Mouse (Mus musculus): Measurements from ENCODE around the gene Plpp1. TPM values are rescaled to one million over a fixed set of nuclear protein-coding genes. Genes with fewer than 3 reads are reported as not detected.

Plpp1 gene
- polyA plus RNA-seq, 1 experiment from 2014 or later, result 41.3 TPM

GRCm38 (mm10) chr13:112785305-112785704, 15.3 kb upstream of the Plpp1 start:
- WGBS, result 77% methylated on average over 7 of the region's 7 CpGs

GRCm38 (mm10) chr13:112786142-112786541, 14.4 kb upstream of the Plpp1 start:
- no peaks in the 10 kb centered on the region for H3K9me3 ChIP-seq
- no peaks in the 10 kb centered on the region for H3K36me3 ChIP-seq
- H3K4me1 ChIP-seq, result no peaks in the 10 kb centered on the region
- H3K4me3 ChIP-seq, result no peak overlapping the region
- DNase-seq (ENCODE audit: low spot score), result no peak
- H3K27ac ChIP-seq, result no peak overlapping the region
- H3K27me3 ChIP-seq (ENCODE audit: insufficient read depth, poor library complexity, severe bottlenecking), result no peaks in the 10 kb centered on the region
- 77% methylated on average over 3 of the region's 3 CpGs for WGBS

More at GRCm38 (mm10) chr13:112785305-112785704, 15.3 kb upstream of the Plpp1 start:
- no peak for DNase-seq (ENCODE audit: low spot score)
- H3K27me3 ChIP-seq (ENCODE audit: insufficient read depth, poor library complexity, severe bottlenecking), result no peaks in the 10 kb centered on the region
- no peak overlapping the region for H3K4me3 ChIP-seq
- no peaks in the 10 kb centered on the region for H3K36me3 ChIP-seq
- H3K9me3 ChIP-seq, result no peaks in the 10 kb centered on the region
- H3K27ac ChIP-seq, result no peak overlapping the region
- H3K4me1 ChIP-seq, result no peaks in the 10 kb centered on the region

- no peaks in the 10 kb centered on the region for H3K36me3 ChIP-seq
- WGBS, result 73% methylated on average over 10 of the region's 10 CpGs
These were observed 13.6 kb upstream of the Plpp1 start for GRCm38 (mm10) chr13:112786942-112787533.

GRCm38 (mm10) chr13:112790774-112791173, 9.8 kb upstream of the Plpp1 start:
- 62% methylated on average over 5 of the region's 5 CpGs for WGBS
- no peaks in the 10 kb centered on the region for H3K9me3 ChIP-seq
- no peak overlapping the region for H3K27ac ChIP-seq
- no peak overlapping the region for H3K4me3 ChIP-seq
- no peaks in the 10 kb centered on the region for H3K27me3 ChIP-seq (ENCODE audit: insufficient read depth, poor library complexity, severe bottlenecking)
- no peaks in the 10 kb centered on the region for H3K36me3 ChIP-seq
- H3K4me1 ChIP-seq, result no peaks in the 10 kb centered on the region
- DNase-seq (ENCODE audit: low spot score), result no peak

More at GRCm38 (mm10) chr13:112786942-112787533, 13.6 kb upstream of the Plpp1 start:
- Histone ChIP-seq H3K4me1 (no peaks in the 10 kb centered on the region), H3K27me3 (ENCODE audit: insufficient read depth, poor library complexity, severe bottlenecking) (no peaks in the 10 kb centered on the region), H3K4me3 (no peak overlapping the region), H3K9me3 (no peaks in the 10 kb centered on the region), H3K27ac (no peak overlapping the region)
- DNase-seq (ENCODE audit: low spot score), result no peak

- no peak for DNase-seq (ENCODE audit: low spot score)
- Histone ChIP-seq H3K4me3 (no peak overlapping the region), H3K4me1 (no peaks in the 10 kb centered on the region), H3K36me3 (no peaks in the 10 kb centered on the region), H3K27me3 (ENCODE audit: insufficient read depth, poor library complexity, severe bottlenecking) (no peaks in the 10 kb centered on the region), H3K9me3 (no peaks in the 10 kb centered on the region), H3K27ac (no peak overlapping the region)
- WGBS, result 77% methylated on average over 5 of the region's 5 CpGs
These were observed 8.7 kb upstream of the Plpp1 start for GRCm38 (mm10) chr13:112791906-112792305.

GRCm38 (mm10) chr13:112798243-112798952, 2.2 kb upstream of the Plpp1 start:
- no peak overlapping the region for H3K27ac ChIP-seq
- no peaks in the 10 kb centered on the region for H3K9me3 ChIP-seq
- no peak for DNase-seq (ENCODE audit: low spot score)
- peaks cover 10% of the 10 kb centered on the region; the same call in 1 of the 2 replicates for H3K4me1 ChIP-seq
- H3K36me3 ChIP-seq, result no peaks in the 10 kb centered on the region
- no peak overlapping the region for H3K4me3 ChIP-seq
- 93% methylated on average over 9 of the region's 9 CpGs for WGBS
- no peaks in the 10 kb centered on the region for H3K27me3 ChIP-seq (ENCODE audit: insufficient read depth, poor library complexity, severe bottlenecking)

- H3K27me3 ChIP-seq (ENCODE audit: insufficient read depth, poor library complexity, severe bottlenecking), result no peaks in the 10 kb centered on the region
- H3K9me3 ChIP-seq, result no peaks in the 10 kb centered on the region
- 76% methylated on average over 9 of the region's 9 CpGs for WGBS
- H3K4me1 ChIP-seq, result peaks cover 10% of the 10 kb centered on the region; the same call in 1 of the 2 replicates
- DNase-seq (ENCODE audit: low spot score), result no peak
- no peak overlapping the region for H3K4me3 ChIP-seq
- H3K27ac ChIP-seq, result no peak overlapping the region
- no peaks in the 10 kb centered on the region for H3K36me3 ChIP-seq
These were observed 1.7 kb upstream of the Plpp1 start for GRCm38 (mm10) chr13:112798953-112799305.

- 72% methylated on average over 8 of the region's 8 CpGs for WGBS
- H3K4me1 ChIP-seq, result peaks cover 10% of the 10 kb centered on the region; the same call in 1 of the 2 replicates
- DNase-seq (ENCODE audit: low spot score), result no peak
- H3K27me3 ChIP-seq (ENCODE audit: insufficient read depth, poor library complexity, severe bottlenecking), result no peaks in the 10 kb centered on the region
- H3K4me3 ChIP-seq, result peak overlapping the region; percentile 92; the same call in 1 of the 2 replicates
- no peaks in the 10 kb centered on the region for H3K9me3 ChIP-seq
- H3K27ac ChIP-seq, result peak overlapping the region; percentile 96
- H3K36me3 ChIP-seq, result no peaks in the 10 kb centered on the region
These were observed 811 bp upstream of the Plpp1 start for GRCm38 (mm10) chr13:112799721-112800241.

- H3K36me3 ChIP-seq, result peaks cover 10% of the 10 kb centered on the region
- DNase-seq (ENCODE audit: low spot score), result peak; percentile 81
- peaks cover 10% of the 10 kb centered on the region; the same call in 1 of the 2 replicates for H3K4me1 ChIP-seq
- WGBS, result 1% methylated on average over 23 of the region's 23 CpGs
- H3K9me3 ChIP-seq, result no peaks in the 10 kb centered on the region
- peak overlapping the region; percentile 96 for H3K27ac ChIP-seq
- peak overlapping the region; percentile 92 for H3K4me3 ChIP-seq
- H3K27me3 ChIP-seq (ENCODE audit: insufficient read depth, poor library complexity, severe bottlenecking), result no peaks in the 10 kb centered on the region
These were observed 901 bp downstream of the Plpp1 start for GRCm38 (mm10) chr13:112801381-112802004.

GRCm38 (mm10) chr13:112803106-112803505, 2.5 kb downstream of the Plpp1 start:
- 93% methylated on average over 7 of the region's 7 CpGs for WGBS
- no peak overlapping the region for H3K4me3 ChIP-seq

GRCm38 (mm10) chr13:112803661-112804060, 3.1 kb downstream of the Plpp1 start:
- no peaks in the 10 kb centered on the region for H3K27me3 ChIP-seq (ENCODE audit: insufficient read depth, poor library complexity, severe bottlenecking)
- H3K27ac ChIP-seq, result no peak overlapping the region
- no peaks in the 10 kb centered on the region for H3K9me3 ChIP-seq
- 85% methylated on average over 4 of the region's 4 CpGs for WGBS
- DNase-seq (ENCODE audit: low spot score), result no peak
- H3K4me3 ChIP-seq, result no peak overlapping the region
- peaks cover 10% of the 10 kb centered on the region; the same call in 1 of the 2 replicates for H3K4me1 ChIP-seq
- H3K36me3 ChIP-seq, result peaks cover 17% of the 10 kb centered on the region

More at GRCm38 (mm10) chr13:112803106-112803505, 2.5 kb downstream of the Plpp1 start:
- Histone ChIP-seq H3K4me1 (peaks cover 10% of the 10 kb centered on the region; the same call in 1 of the 2 replicates), H3K27me3 (ENCODE audit: insufficient read depth, poor library complexity, severe bottlenecking) (no peaks in the 10 kb centered on the region), H3K36me3 (peaks cover 17% of the 10 kb centered on the region), H3K9me3 (no peaks in the 10 kb centered on the region), H3K27ac (no peak overlapping the region)
- DNase-seq (ENCODE audit: low spot score), result no peak

GRCm38 (mm10) chr13:112805529-112805928, 4.9 kb downstream of the Plpp1 start:
- Histone ChIP-seq H3K27me3 (ENCODE audit: insufficient read depth, poor library complexity, severe bottlenecking) (no peaks in the 10 kb centered on the region), H3K27ac (no peak overlapping the region), H3K4me1 (peaks cover 6% of the 10 kb centered on the region; the same call in 1 of the 2 replicates), H3K9me3 (no peaks in the 10 kb centered on the region), H3K36me3 (peaks cover 17% of the 10 kb centered on the region), H3K4me3 (no peak overlapping the region)
- no peak for DNase-seq (ENCODE audit: low spot score)
- WGBS, result 88% methylated on average over 3 of the region's 3 CpGs

All from heart, embryonic 10.5 days (tissue).